Mouse (Mus musculus): ENCODE data around the gene Atxn7.

- no peak for TF ChIP-seq EP300 (IDR thresholded peaks at IDR 0.05; ENCODE audit: insufficient read depth, low read depth, low read length)
- no peak for TF ChIP-seq CTCF (IDR thresholded peaks at IDR 0.05; ENCODE audit: low read depth, low read length)
Measured at GRCm38 (mm10) chr14:13960079-13960478, 1.2 kb upstream of the Atxn7 start.
